Mouse (Mus musculus) G1E (cell line): Measurements from ENCODE around the gene Lias.

Experiments used
- CTCF ChIP-seq: IDR thresholded peaks from 2 replicates; pipeline ENCODE4 v1.5.1; 2012; ENCODE audit warnings: low read depth, low read length, inconsistent platforms, mixed read lengths
- POLR2AphosphoS5 ChIP-seq: IDR thresholded peaks from 2 replicates; pipeline ENCODE4 v1.6.1; 2012; ENCODE audit warnings: low read depth, low read length, inconsistent platforms; ENCODE audit not compliant: insufficient replicate concordance

- TF ChIP-seq CTCF, result no peak
- TF ChIP-seq POLR2AphosphoS5, result no peak
Observed at GRCm38 (mm10) chr5:65374746-65375145, 16.6 kb upstream of the Lias start.
